Mouse (Mus musculus) testis, adult 2 months (tissue): ENCODE results near the gene Lpin3.

Experiments used
- CTCF ChIP-seq: fragments of 200-500 bp; IDR thresholded peaks from 2 replicates; pipeline ENCODE4 v1.5.1; 2012; ENCODE audit warnings: low read depth, mild to moderate bottlenecking, inconsistent platforms, low read length, moderate library complexity; ENCODE audit not compliant: control insufficient read depth, insufficient read depth, insufficient replicate concordance
- POLR2A ChIP-seq: fragments of 200-500 bp; IDR thresholded peaks from 2 replicates; pipeline ENCODE4 v1.6.1; 2012; ENCODE audit warnings: low read depth, mild to moderate bottlenecking, inconsistent platforms, low read length, moderate library complexity; ENCODE audit not compliant: control insufficient read depth

- TF ChIP-seq POLR2A = no peak
- TF ChIP-seq CTCF = no peak
Observed at GRCm38 (mm10) chr2:160954541-160954940, 74.1 kb downstream of the Lpin3 start.
